Mouse (Mus musculus): ENCODE measurements around the gene Ppp4r2. TPM values are rescaled to one million over a fixed set of nuclear protein-coding genes. Genes with fewer than 3 reads are reported as not detected.
"Not testable (repeated sequence)": the region's sequence is repeated elsewhere in the genome, so short reads cannot be mapped to it uniquely, and the experiment has no call there.

The Ppp4r2 gene
- polyA plus RNA-seq, 1 experiment from 2014 or later: 15.1 TPM

- Histone ChIP-seq H3K9me3 (replicated peaks; ENCODE audit: low read length) (no peaks in the 10 kb centered on the region), H3K27ac (no peak overlapping the region), H3K4me3 (replicated peaks; ENCODE audit: low read depth, low read length) (no peak overlapping the region), H3K4me1 (replicated peaks; ENCODE audit: insufficient read depth, low read length) (no peaks in the 10 kb centered on the region), H3K36me3 (ENCODE audit: insufficient read depth, low read length) (0 out of 2 replicates have a peak, but pooled peaks cover 4% of the 10 kb centered on the region), H3K27me3 (ENCODE audit: insufficient read depth, low read length) (no peaks in the 10 kb centered on the region), H3K9ac (ENCODE audit: low read depth, low read length) (no peak overlapping the region), H3K4me2 (ENCODE audit: low read length) (no peak overlapping the region)
- TF ChIP-seq CTCF (IDR thresholded peaks at IDR 0.05; ENCODE audit: low read depth): no peak
- no peak for ATAC-seq (replicated peaks; ENCODE audit: low FRiP score, low read depth)
- WGBS: 84% methylated on average over 5 of the region's 5 CpGs
- DNase-seq (ENCODE audit: low spot score): no peak
Observed at GRCm38 (mm10) chr6:100851083-100851482, 17.7 kb downstream of the Ppp4r2 start.

DNA sequence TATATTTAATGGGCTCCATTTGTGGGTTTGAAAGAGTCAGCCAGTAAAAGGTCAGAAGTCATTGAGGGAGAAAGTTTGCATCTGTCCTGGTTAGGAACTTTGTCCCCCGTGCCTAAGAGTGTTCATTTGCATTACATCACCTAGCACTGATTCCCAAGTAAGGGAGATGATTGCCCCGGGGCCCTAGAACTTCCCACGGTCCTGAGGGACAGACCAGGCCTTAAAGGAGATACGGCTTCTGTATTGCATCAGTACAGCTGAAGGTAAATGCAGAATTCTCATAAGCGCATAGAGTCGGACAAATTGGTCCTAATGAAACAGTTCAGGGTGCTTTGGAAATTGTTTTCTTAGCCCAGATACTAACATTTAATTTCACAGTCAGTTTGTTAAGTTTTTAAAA lies 31.9 kb downstream of the Ppp4r2 start:
- no peak for TF ChIP-seq CTCF (IDR thresholded peaks at IDR 0.05; ENCODE audit: low read depth)
- WGBS: 81% methylated on average over 6 of the region's 6 CpGs
- ATAC-seq (replicated peaks; ENCODE audit: low FRiP score, low read depth) (no peak), DNase-seq (ENCODE audit: low spot score) (no peak)
- peaks cover 14% of the 10 kb centered on the region for H3K36me3 ChIP-seq (ENCODE audit: insufficient read depth, low read length)
- no peak overlapping the region for H3K27ac ChIP-seq
- H3K4me1 ChIP-seq (replicated peaks; ENCODE audit: insufficient read depth, low read length): no peaks in the 10 kb centered on the region
- no peak overlapping the region for H3K9ac ChIP-seq (ENCODE audit: low read depth, low read length)
- H3K4me3 ChIP-seq (replicated peaks; ENCODE audit: low read depth, low read length): no peak overlapping the region
- H3K27me3 ChIP-seq (ENCODE audit: insufficient read depth, low read length): no peaks in the 10 kb centered on the region
- no peak overlapping the region for H3K4me2 ChIP-seq (ENCODE audit: low read length)
- no peaks in the 10 kb centered on the region for H3K9me3 ChIP-seq (replicated peaks; ENCODE audit: low read length)

DNA sequence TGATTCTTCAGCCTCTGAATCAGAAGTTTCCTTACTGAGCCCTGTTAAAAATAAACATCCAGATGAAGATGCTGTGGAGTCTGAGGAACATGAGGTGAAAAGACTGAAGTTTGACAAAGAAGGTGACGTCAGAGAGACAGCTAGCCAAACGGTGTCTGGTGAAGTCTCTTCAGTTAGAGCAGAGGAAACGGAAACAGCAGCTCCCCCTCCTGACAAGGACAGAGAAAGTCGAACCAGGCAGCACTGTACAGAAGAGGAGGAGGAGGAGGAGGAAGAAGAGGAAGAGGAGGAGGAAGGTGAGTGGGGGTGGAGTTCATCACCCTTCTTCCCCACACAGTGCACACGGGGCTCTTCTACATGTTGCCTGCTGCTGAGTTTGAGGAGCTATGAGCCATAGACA lies 32.4 kb downstream of the Ppp4r2 start:
- not testable (repeated sequence) for H3K4me3 ChIP-seq (replicated peaks; ENCODE audit: low read depth, low read length); H3K27me3 ChIP-seq (ENCODE audit: insufficient read depth, low read length); H3K4me1 ChIP-seq (replicated peaks; ENCODE audit: insufficient read depth, low read length); ATAC-seq (replicated peaks; ENCODE audit: low FRiP score, low read depth); H3K9me3 ChIP-seq (replicated peaks; ENCODE audit: low read length); H3K4me2 ChIP-seq (ENCODE audit: low read length); DNase-seq (ENCODE audit: low spot score); H3K27ac ChIP-seq; H3K9ac ChIP-seq (ENCODE audit: low read depth, low read length)
- peaks cover 14% of the 10 kb centered on the region for H3K36me3 ChIP-seq (ENCODE audit: insufficient read depth, low read length)
- 41% methylated on average over 4 of the region's 5 CpGs for whole genome bisulfite sequencing

DNA sequence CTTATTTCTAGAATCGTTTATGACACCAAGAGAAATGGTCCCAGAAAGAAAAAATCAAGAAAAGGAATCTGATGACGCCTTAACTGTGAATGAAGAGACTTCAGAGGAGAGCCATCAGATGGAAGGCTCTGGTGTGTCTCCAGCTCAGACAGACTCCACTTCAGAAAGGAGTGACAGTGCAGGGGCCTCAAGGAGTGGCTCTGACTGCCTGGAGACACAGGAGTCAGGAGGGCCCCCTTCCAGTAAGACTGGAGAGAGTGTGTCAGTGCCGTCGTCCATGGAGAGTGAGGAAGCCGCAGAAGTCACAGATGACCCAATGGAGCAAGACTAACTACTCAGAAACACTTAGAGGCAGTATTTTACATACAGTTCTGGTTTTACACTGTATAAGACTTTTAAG lies 32.8 kb downstream of the Ppp4r2 start:
- not testable (repeated sequence) for ATAC-seq (replicated peaks; ENCODE audit: low FRiP score, low read depth); H3K9ac ChIP-seq (ENCODE audit: low read depth, low read length); H3K9me3 ChIP-seq (replicated peaks; ENCODE audit: low read length); H3K27me3 ChIP-seq (ENCODE audit: insufficient read depth, low read length); H3K27ac ChIP-seq; H3K4me3 ChIP-seq (replicated peaks; ENCODE audit: low read depth, low read length); H3K4me1 ChIP-seq (replicated peaks; ENCODE audit: insufficient read depth, low read length); H3K4me2 ChIP-seq (ENCODE audit: low read length); DNase-seq (ENCODE audit: low spot score)
- WGBS: 78% methylated on average over 5 of the region's 5 CpGs
- peaks cover 14% of the 10 kb centered on the region for H3K36me3 ChIP-seq (ENCODE audit: insufficient read depth, low read length)

DNA sequence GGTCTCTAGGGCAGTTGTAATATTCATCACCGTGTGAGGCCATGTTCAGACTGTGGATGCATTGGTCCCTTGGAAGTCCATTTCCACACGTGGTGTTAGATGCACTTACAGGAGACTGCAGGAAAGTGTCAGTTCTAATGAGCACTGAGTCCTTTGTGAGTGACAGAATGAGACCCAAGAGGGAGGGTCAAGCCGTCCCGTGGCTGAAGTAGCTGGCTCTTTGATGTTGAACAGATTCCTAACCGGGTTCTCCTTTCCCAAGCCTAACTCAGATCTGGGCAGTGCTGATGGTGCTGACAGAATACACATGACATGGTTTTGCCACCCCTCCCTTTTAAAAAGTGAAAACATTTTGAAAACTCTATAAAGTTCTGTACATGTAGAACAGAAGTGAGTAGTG lies 35.4 kb downstream of the Ppp4r2 start:
- no peak for TF ChIP-seq CTCF (IDR thresholded peaks at IDR 0.05; ENCODE audit: low read depth)
- WGBS: 41% methylated on average over 5 of the region's 5 CpGs
- no peak for ATAC-seq (replicated peaks; ENCODE audit: low FRiP score, low read depth)

DNA sequence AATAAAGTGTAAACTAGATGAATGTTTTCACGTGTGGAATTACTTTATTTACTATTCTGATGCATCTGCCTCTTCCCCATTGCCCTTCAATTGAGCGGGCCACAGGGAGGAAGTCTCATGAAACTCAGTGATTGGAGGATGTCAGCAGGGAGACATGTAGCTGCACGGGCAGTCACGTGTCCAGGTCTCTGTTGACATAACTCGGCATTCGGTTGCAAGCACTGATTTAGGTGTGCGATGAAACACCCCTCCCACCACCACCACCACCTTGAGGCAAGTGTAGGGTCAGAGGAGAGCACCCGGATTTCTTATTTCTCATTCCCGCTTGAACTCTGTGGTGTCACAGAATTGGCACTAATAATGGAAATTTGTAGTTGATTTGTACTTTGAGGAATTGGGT lies 36.5 kb downstream of the Ppp4r2 start:
- 75% methylated on average over 9 of the region's 9 CpGs for WGBS
- no peak for ATAC-seq (replicated peaks; ENCODE audit: low FRiP score, low read depth)
- Histone ChIP-seq H3K36me3 (ENCODE audit: insufficient read depth, low read length) (0 out of 2 replicates have a peak, but pooled peaks cover 5% of the 10 kb centered on the region), H3K27me3 (ENCODE audit: insufficient read depth, low read length) (no peaks in the 10 kb centered on the region), H3K9me3 (replicated peaks; ENCODE audit: low read length) (no peaks in the 10 kb centered on the region), H3K4me1 (replicated peaks; ENCODE audit: insufficient read depth, low read length) (no peaks in the 10 kb centered on the region), H3K27ac (no peak overlapping the region), H3K4me2 (ENCODE audit: low read length) (no peak overlapping the region), H3K9ac (ENCODE audit: low read depth, low read length) (no peak overlapping the region), H3K4me3 (replicated peaks; ENCODE audit: low read depth, low read length) (no peak overlapping the region)
- no peak for TF ChIP-seq CTCF (IDR thresholded peaks at IDR 0.05; ENCODE audit: low read depth)
- DNase-seq (ENCODE audit: low spot score): no peak

More for the DNA sequence above, 35.4 kb downstream of the Ppp4r2 start:
- no peak overlapping the region for H3K4me3 ChIP-seq (replicated peaks; ENCODE audit: low read depth, low read length)
- no peaks in the 10 kb centered on the region for H3K27me3 ChIP-seq (ENCODE audit: insufficient read depth, low read length)
- DNase-seq (ENCODE audit: low spot score): no peak
- H3K4me1 ChIP-seq (replicated peaks; ENCODE audit: insufficient read depth, low read length): no peaks in the 10 kb centered on the region
- no peak overlapping the region for H3K9ac ChIP-seq (ENCODE audit: low read depth, low read length)
- H3K27ac ChIP-seq: no peak overlapping the region
- 0 out of 2 replicates have a peak, but pooled peaks cover 5% of the 10 kb centered on the region for H3K36me3 ChIP-seq (ENCODE audit: insufficient read depth, low read length)
- no peaks in the 10 kb centered on the region for H3K9me3 ChIP-seq (replicated peaks; ENCODE audit: low read length)
- no peak overlapping the region for H3K4me2 ChIP-seq (ENCODE audit: low read length)

GRCm38 (mm10) chr6:100873191-100873590 lies 39.8 kb downstream of the Ppp4r2 start:
- H3K27ac ChIP-seq: no peak overlapping the region
- ATAC-seq (replicated peaks; ENCODE audit: low FRiP score, low read depth) (no peak), DNase-seq (ENCODE audit: low spot score) (no peak)
- H3K4me2 ChIP-seq (ENCODE audit: low read length): no peak overlapping the region
- no peaks in the 10 kb centered on the region for H3K4me1 ChIP-seq (replicated peaks; ENCODE audit: insufficient read depth, low read length)
- H3K36me3 ChIP-seq (ENCODE audit: insufficient read depth, low read length): no peaks in the 10 kb centered on the region
- no peaks in the 10 kb centered on the region for H3K27me3 ChIP-seq (ENCODE audit: insufficient read depth, low read length)
- WGBS: 70% methylated on average over 6 of the region's 6 CpGs
- H3K9ac ChIP-seq (ENCODE audit: low read depth, low read length): no peak overlapping the region
- no peak overlapping the region for H3K4me3 ChIP-seq (replicated peaks; ENCODE audit: low read depth, low read length)
- no peak for TF ChIP-seq CTCF (IDR thresholded peaks at IDR 0.05; ENCODE audit: low read depth)
- H3K9me3 ChIP-seq (replicated peaks; ENCODE audit: low read length): no peaks in the 10 kb centered on the region

All from kidney, postnatal 0 days (tissue).